Mouse (Mus musculus) midbrain, postnatal 0 days (tissue): ENCODE measurements around the gene Rasgef1b. TPM values are rescaled to one million over a fixed set of nuclear protein-coding genes. Genes with fewer than 3 reads are reported as not detected.

Experiments used
- ATAC-seq: fragments of 200-750 bp; cut with Nextera tagmentation; 2 replicates; pipeline ENCODE4 v1.8.0; 2017; ENCODE audit warnings: moderate number of reproducible peaks, mild to moderate bottlenecking, moderate TSS enrichment, moderate library complexity; ENCODE audit not compliant: low FRiP score
- DNase-seq: peaks from one replicate; pipeline ENCODE4 v3.0.0-alpha.2; 2015; ENCODE audit warnings: low spot score
- H3K27ac ChIP-seq: fragments of 300-500 bp; sonication (generic); 2 replicates; pipeline ENCODE4 v1.5.1; 2014; ENCODE audit warnings: low read depth, mild to moderate bottlenecking, low read length, mixed read lengths
- H3K27me3 ChIP-seq: fragments of 300-500 bp; sonication (generic); 2 replicates; pipeline ENCODE4 v1.6.1; 2014; ENCODE audit warnings: low read length, control low read depth, mixed read lengths; ENCODE audit not compliant: insufficient read depth
- H3K36me3 ChIP-seq: fragments of 300-500 bp; sonication (generic); 2 replicates; pipeline ENCODE4 v1.6.1; 2014; ENCODE audit warnings: low read length, control low read depth, mixed read lengths; ENCODE audit not compliant: insufficient read depth
- H3K4me1 ChIP-seq: fragments of 300-500 bp; sonication (generic); 2 replicates; pipeline ENCODE4 v1.6.1; 2014; ENCODE audit warnings: mild to moderate bottlenecking, control low read depth, antibody characterized with exemption, low read length, mixed read lengths; ENCODE audit not compliant: insufficient read depth
- H3K4me2 ChIP-seq: fragments of 300-500 bp; sonication (generic); 2 replicates; pipeline ENCODE4 v1.6.1; 2014; ENCODE audit warnings: low read depth, mild to moderate bottlenecking, low read length, mixed read lengths; ENCODE audit not compliant: poor library complexity, severe bottlenecking
- H3K4me3 ChIP-seq: fragments of 300-500 bp; sonication (generic); 2 replicates; pipeline ENCODE4 v1.5.1; 2014; ENCODE audit warnings: low read depth, mild to moderate bottlenecking, low read length, moderate library complexity
- H3K9ac ChIP-seq: fragments of 300-500 bp; sonication (generic); replicated peaks from 2 replicates; pipeline ENCODE4 v1.6.1; 2014; ENCODE audit warnings: mild to moderate bottlenecking, low read length, moderate library complexity, mixed read lengths; ENCODE audit not compliant: poor library complexity, severe bottlenecking
- H3K9me3 ChIP-seq: fragments of 300-500 bp; sonication (generic); 2 replicates; pipeline ENCODE4 v1.6.1; 2016; ENCODE audit warnings: low read length, control low read depth
- CTCF ChIP-seq: IDR thresholded peaks from 2 replicates; pipeline ENCODE4 v1.5.1; 2016; ENCODE audit warnings: antibody characterized with exemption, mild to moderate bottlenecking
- WGBS: fragments of 180-500 bp; shearing (Covaris S2); extraction: QIAGEN DNeasy Blood & Tissue Kit; methylation state at CpG from one replicate; pipeline ENCODE4 v1.1.7; 2014; 5-methylcytosine and 5-hydroxymethylcytosine counted together
- polyA plus RNA-seq: library from polyadenylated mRNA; unstranded; fragments of >200 nt; fragmentation: Nextera tagmentation; extraction: Ambion mirVana; gene quantifications from 2 replicates; pipeline ENCODE4 v1.2.1, GENCODE M21; 2015
- total RNA-seq: library from RNA; depleted of rRNA; stranded (reverse); fragments of >200 nt; gene quantifications from 2 replicates; pipeline ENCODE4 v1.2.3, GENCODE M21; 2014

The Rasgef1b gene
- total and polyA plus RNA-seq, 2 experiments from 2014 or later = 36.0 to 44.6 TPM

GRCm38 (mm10) chr5:99390314-99390713, 338.6 kb downstream of the Rasgef1b start:
- Histone ChIP-seq H3K27me3 (no peaks in the 10 kb centered on the region), H3K27ac (no peak overlapping the region), H3K4me1 (peaks cover 5% of the 10 kb centered on the region), H3K4me2 (no peak overlapping the region), H3K4me3 (no peak overlapping the region), H3K9me3 (no peaks in the 10 kb centered on the region), H3K9ac (no peak overlapping the region), H3K36me3 (no peaks in the 10 kb centered on the region)
- ATAC-seq = no peak
- DNase-seq = no peak
- 77% methylated on average over 3 of the region's 3 CpGs for WGBS
- no peak for TF ChIP-seq CTCF

GRCm38 (mm10) chr5:99388585-99389250, 340.1 kb downstream of the Rasgef1b start:
- no peaks in the 10 kb centered on the region for H3K9me3 ChIP-seq
- no peaks in the 10 kb centered on the region for H3K36me3 ChIP-seq
- no peak overlapping the region for H3K27ac ChIP-seq
- H3K4me3 ChIP-seq = no peak overlapping the region
- ATAC-seq (no peak), DNase-seq (no peak)
- no peaks in the 10 kb centered on the region for H3K27me3 ChIP-seq
- 87% methylated on average over 10 of the region's 10 CpGs for WGBS
- H3K4me2 ChIP-seq = no peak overlapping the region
- no peak overlapping the region for H3K9ac ChIP-seq
- peaks cover 5% of the 10 kb centered on the region for H3K4me1 ChIP-seq
- TF ChIP-seq CTCF = no peak

GRCm38 (mm10) chr5:99388131-99388530, 340.7 kb downstream of the Rasgef1b start:
- Histone ChIP-seq H3K4me1 (peaks cover 5% of the 10 kb centered on the region), H3K4me2 (no peak overlapping the region), H3K9ac (no peak overlapping the region), H3K9me3 (no peaks in the 10 kb centered on the region), H3K27ac (no peak overlapping the region), H3K36me3 (no peaks in the 10 kb centered on the region), H3K4me3 (no peak overlapping the region), H3K27me3 (no peaks in the 10 kb centered on the region)
- no peak for TF ChIP-seq CTCF
- DNase-seq (no peak), ATAC-seq (no peak)
- WGBS = 71% methylated on average over 5 of the region's 5 CpGs

- TF ChIP-seq CTCF = no peak
- no peak for ATAC-seq
- no peak overlapping the region for H3K4me2 ChIP-seq
- no peak for DNase-seq
- no peaks in the 10 kb centered on the region for H3K36me3 ChIP-seq
- H3K4me3 ChIP-seq = no peak overlapping the region
- 73% methylated on average over 17 of the region's 17 CpGs for WGBS
- H3K9me3 ChIP-seq = no peaks in the 10 kb centered on the region
- H3K9ac ChIP-seq = no peak overlapping the region
- peaks cover 5% of the 10 kb centered on the region for H3K4me1 ChIP-seq
- no peak overlapping the region for H3K27ac ChIP-seq
- no peaks in the 10 kb centered on the region for H3K27me3 ChIP-seq
These were observed 341.5 kb downstream of the Rasgef1b start for GRCm38 (mm10) chr5:99387185-99387981.

- TF ChIP-seq CTCF = no peak
- Histone ChIP-seq H3K36me3 (no peaks in the 10 kb centered on the region), H3K4me1 (peaks cover 5% of the 10 kb centered on the region), H3K4me2 (no peak overlapping the region), H3K27me3 (no peaks in the 10 kb centered on the region), H3K27ac (no peak overlapping the region), H3K4me3 (no peak overlapping the region), H3K9me3 (no peaks in the 10 kb centered on the region), H3K9ac (no peak overlapping the region)
- no peak for ATAC-seq
- DNase-seq = no peak
- 35% methylated on average over 14 of the region's 14 CpGs for WGBS
These were observed 342.5 kb downstream of the Rasgef1b start for GRCm38 (mm10) chr5:99386246-99386845.

- H3K4me3 ChIP-seq = no peak overlapping the region
- no peak overlapping the region for H3K4me2 ChIP-seq
- H3K36me3 ChIP-seq = no peaks in the 10 kb centered on the region
- TF ChIP-seq CTCF = no peak
- DNase-seq (no peak), ATAC-seq (no peak)
- no peak overlapping the region for H3K27ac ChIP-seq
- H3K4me1 ChIP-seq = peaks cover 5% of the 10 kb centered on the region
- H3K27me3 ChIP-seq = no peaks in the 10 kb centered on the region
- H3K9me3 ChIP-seq = no peaks in the 10 kb centered on the region
- WGBS = 54% methylated on average over 8 of the region's 8 CpGs
- no peak overlapping the region for H3K9ac ChIP-seq
These were observed 343.1 kb downstream of the Rasgef1b start for GRCm38 (mm10) chr5:99385737-99386136.
